Mouse (Mus musculus): Measurements from ENCODE around the gene Birc6.

Birc6 gene

DNA sequence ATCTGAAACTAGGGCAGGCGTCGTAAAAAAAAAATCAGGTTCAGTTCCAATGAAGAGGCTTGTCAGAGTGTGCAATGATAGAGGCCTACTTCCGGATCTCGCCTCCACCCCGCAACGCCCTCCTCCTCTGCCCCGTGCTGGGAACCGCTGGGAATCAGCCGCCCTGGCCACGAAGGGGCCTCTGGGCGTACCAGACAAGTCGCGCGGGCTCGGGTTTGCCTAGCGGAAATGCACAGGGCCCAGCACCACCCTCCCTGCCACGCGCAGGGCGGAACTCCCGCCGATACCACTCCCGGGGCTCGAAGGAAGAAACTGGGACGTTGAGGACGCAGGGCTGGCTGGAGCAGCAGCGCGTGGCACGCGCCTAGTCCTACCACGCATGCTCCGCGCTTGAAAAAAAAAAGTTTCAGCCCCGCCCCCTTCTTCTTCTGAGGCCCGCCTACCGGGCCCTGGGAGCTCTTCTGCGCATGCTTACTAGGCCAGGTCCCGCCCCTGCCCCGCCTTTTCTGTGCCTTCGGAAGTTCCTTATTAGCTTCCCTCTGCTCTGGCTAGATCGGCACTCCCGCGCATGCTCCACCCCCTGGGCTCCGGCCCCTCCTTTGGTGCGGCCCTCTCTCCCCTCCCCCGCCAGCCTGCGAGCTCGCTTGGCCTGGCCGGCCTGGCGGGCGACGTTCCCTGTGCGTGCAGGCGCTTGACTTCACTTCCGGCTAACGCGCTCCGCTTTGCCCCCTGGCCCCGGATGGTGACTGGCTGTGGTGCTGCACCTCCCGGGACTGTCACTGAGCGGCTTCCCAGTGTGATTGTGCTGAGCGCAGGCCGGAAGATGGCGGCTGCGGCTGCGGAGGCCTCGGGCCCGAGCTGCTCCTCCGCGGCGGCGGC is at the start of gene Birc6:
TSS of gene Birc6 (plus strand) at position 567 of the 879 bp plus-strand sequence.
- DNase-seq (ENCODE audit: low spot score in 2 of 2), result peak; percentile 100

DNA sequence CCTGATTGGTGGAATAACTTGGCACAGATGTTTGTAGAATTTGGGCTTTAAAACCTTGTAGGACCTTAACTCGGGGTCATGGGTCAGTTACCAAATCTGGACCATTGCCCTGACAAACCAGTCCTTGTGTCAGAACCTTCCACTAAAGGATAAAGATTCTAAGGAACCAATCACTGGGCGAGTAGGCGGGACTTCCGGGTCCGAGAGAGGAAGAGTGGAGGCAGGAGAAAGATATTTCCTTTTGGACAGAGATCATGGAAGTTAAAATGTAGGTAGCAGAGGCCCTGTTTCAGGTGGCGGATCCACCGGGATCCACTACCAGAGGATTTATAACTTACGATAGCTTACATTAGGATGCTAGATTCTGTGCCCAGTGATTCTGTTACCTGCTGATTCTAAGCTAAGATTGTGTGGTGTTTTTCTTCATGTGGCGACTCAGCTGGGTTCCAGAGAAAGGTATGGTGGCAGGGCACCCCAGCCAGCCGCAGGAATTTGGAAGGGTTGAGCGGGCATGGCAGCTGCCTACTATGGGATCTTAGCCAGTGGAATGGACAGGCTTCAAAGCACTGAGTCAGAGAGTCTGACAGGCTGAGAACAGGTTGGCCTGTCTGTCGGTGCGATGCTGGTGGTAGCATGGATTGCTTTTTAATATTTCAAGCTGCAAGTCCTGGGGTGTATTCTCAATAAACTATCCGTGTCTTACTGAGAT is 47.6 kb upstream of the Birc6 start:
- DNase-seq (ENCODE audit: low spot score in 2 of 2), result no peak

DNA sequence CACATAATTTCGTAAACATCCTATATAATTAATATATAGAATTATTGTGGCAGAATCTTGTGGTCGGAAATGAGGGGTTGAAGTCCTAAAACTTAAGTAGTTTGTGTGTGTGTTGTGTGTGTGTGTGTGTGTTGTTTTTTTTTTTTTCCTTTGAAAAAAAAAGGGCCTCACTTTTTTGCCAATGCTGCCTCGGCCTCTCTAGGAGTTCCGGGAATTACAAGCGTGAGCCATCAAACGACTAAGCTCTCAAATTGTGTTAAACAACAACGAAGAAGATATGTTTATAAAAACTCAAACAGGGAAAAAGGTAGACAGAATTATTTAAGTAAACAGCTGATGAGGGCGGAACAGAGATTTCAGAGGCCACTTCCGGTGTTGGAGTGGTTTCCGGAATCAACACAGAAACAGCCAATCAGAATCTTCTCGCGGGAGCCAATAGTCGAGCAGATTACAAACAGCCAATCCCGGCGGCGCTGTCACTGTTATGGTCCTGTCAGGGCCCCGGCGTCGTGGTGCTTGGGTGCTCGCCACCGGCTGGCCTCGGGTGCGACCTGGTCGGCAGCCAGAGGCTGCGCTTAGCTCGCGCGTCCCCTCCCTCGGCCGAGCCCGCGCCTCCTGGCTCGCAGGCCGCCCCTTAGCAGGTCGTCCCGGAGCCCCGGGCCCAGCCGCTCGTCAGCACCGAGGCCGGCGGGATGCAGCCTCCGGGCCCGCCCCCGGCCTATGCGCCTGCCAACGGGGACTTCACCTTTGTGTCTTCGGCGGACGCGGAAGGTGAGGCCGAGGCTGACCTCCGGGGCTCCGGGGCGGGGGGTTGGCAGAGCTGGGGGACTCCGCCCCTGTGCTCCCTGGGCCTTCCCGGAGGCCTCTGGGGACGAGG is 38.8 kb upstream of the Birc6 start, which contains the start of gene Yipf4:
TSS of gene Yipf4 (plus strand) at position 470 of the 877 bp plus-strand sequence.
- DNase-seq (ENCODE audit: low spot score in 2 of 2), result peak; percentile 97 to 98

DNA sequence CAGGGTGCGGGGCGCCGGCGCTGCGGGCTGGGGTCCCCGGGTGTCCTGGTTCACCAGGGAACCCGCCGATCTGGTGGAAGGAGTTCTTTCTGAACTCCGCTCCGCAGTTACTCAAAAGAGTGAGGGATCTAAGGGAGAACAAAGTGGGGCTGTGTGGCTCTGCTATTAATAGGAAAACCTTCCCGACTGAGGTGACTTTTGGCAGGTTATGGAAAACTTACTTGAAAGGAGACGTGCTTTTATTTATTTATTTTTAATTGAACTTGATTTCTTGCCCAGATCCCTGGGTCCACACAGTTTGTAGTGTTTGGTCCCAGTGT is 38.2 kb upstream of the Birc6 start:
- DNase-seq (ENCODE audit: low spot score in 2 of 2), result no peak

DNA sequence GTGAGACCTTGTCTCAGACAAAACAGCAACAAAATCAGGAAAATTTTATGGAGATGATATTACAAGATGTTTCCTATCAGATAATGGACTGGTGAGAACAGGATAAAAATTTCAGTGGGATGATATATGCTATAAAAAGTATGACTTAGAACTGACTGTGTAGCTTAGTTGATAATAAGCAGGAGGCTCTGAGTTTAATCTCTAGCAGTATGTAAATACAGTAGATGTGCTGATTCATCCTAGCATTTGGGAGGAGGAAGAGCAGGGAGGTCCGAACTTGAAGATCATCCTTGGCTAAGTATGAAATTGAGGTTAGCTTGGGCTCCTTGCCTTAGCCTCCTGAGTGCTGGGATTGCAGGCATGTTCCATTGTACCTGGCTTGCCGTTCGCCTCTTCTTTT is 36.5 kb upstream of the Birc6 start:
- no peak for DNase-seq (ENCODE audit: low spot score in 2 of 2)

DNA sequence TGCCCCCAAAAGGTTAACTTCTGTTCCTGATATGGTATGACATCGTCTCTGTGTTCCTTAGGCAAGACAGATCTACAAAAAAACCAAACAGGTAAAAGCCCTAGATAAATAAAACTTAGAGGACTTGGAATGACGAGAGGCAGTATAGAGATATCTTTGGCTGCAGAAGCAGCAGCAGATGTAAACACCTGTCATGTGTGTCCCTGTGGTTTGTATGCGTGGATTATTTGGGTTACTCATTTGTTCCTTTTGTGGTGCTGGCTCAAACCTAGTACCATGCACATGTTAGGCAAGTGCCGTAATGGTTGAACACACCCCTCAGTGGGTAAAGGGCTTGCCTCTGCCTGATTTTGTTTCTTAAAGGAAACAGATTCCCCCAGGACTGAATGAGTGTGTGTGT is 27.9 kb upstream of the Birc6 start:
- no peak for DNase-seq (ENCODE audit: low spot score in 2 of 2)

DNA sequence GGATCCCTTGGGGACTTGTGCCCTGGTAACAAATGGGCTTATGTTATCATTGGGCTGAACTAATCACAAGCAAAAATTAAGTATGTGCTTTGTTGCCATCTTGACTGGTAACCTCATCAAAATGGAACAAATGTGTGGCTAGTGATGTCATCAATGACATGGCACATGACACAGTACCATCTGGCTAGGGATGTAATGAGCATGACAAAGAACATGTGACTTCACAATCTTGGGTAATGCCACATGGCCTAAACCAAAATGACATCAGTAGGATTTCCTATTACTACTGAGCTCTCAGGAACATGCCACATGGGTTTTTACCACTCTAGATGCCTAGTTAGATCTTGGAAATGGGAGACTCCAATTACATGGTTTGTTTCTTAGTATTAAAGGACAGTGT is 27.0 kb upstream of the Birc6 start:
- no peak for DNase-seq (ENCODE audit: low spot score in 2 of 2)

DNA sequence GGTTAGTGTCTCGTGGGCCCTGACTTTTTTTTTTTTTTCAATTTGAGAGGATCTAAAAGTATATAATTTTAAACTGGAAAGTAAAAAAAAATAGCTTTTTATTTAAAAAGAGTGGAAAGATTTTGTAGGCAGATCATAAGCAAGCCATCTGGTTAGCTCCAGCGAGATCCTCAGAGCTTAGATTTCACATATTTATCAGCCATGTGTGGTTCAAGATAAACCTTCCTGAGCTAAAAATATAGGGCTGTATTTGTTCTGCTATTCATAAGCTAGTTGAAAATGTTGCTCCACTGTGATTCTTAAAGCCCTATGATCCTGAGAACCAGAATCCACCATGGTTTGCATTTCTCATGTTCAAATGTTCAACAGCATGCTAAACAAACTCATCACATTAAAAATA is 20.2 kb upstream of the Birc6 start:
- no peak for DNase-seq (ENCODE audit: low spot score in 2 of 2)

DNA sequence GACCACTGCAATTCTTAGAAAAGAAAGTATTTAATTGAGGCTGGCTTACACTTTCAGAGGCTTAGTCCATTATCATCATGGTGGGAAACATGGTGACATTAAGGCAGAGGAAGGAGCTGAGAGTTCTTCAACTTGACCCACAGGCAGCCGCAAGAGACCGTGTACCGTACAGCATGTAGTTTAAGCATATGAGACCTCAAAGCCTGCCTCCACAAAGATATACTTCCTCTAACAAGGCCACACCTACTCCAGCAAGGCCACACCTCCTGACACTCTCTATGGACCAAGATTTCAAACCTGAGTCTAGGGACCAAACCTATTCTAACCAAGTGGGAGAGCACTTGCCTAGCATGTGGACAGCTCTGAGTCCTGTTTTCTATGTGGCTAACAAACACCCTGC is 19.5 kb upstream of the Birc6 start:
- no peak for DNase-seq (ENCODE audit: low spot score in 2 of 2)

DNA sequence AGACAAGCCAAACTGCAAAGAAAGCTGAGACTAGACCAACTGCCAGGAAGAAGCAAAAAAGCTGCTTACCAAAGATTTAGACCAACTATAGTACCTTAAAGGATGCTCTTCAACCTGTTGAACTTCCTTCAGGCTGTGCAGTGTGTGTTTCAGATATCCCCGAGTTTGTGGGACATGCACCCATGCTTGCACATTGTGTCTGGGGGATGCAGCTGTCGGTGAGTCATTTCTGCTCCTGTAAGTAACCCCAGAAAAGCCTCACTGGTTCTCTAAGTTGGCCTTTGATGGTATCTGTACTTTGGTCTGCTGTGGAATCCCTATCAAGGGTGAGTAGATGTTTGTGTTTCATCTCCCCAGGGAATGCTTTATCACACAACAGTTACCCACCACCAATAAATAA is 15.8 kb upstream of the Birc6 start:
- no peak for DNase-seq (ENCODE audit: low spot score in 2 of 2)

DNA sequence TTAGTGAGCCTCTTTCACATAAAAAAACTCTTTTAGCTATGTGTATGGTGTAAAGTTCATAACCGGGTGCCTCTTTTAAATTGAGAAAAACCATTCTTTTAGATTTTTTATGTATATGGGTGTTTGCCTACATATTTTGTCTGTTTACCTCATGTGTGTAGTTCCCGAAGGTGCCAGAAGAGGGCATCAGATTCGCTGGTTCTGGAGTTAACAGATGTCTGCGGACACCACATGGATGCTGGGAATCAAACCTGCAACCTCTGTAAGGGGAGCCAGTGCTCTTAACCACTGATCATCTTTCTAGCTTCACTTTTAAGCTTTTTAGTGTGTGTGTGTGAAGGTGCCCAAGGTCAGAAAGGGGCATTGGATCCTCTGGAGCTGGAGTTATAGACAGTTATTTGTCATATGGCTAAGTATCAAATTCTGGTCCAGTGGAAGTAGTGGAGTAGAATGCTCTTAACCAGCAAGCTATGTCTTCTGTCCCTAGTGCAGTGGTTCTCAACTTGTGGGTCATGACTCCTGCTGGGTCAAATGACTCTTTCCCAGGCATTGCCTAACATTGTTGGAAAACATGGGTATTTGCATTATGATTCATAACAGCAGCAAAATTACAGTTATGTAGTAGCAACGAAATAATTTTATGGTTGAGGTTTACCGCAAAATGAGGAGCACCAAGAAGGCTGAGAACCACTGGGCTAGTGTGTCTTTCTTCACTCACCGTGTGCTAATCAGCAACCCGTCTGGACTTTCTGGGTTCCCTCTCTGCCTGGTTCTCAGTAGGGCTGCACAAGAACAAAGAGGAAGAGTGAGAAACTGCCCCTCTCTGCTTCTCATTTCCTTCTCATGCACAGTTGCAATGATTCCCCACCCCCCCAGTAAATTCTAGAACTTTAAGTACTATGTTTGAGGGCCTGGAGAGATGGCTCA is 5.0 kb upstream of the Birc6 start:
- DNase-seq (ENCODE audit: low spot score in 2 of 2), result no peak

DNA sequence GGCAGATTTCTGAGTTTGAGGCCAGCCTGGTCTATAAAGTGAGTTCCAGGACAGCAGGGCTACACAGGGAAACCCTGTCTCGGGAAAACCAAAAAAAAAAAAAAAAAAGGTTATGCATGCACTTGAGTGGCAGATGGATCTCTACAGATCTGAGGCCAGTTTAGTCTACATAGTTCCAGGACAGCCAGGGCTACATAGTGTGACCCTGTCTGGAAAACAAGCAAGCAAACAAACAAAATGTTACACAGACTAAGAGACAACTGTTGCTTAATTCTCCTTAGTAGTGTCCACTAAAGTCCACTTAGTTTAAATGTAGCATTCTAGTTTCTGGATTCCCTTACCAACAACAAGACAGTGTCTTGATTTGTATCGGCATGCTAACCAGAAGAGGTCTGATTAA is 2.0 kb upstream of the Birc6 start:
- no peak for DNase-seq (ENCODE audit: low spot score in 2 of 2)

DNA sequence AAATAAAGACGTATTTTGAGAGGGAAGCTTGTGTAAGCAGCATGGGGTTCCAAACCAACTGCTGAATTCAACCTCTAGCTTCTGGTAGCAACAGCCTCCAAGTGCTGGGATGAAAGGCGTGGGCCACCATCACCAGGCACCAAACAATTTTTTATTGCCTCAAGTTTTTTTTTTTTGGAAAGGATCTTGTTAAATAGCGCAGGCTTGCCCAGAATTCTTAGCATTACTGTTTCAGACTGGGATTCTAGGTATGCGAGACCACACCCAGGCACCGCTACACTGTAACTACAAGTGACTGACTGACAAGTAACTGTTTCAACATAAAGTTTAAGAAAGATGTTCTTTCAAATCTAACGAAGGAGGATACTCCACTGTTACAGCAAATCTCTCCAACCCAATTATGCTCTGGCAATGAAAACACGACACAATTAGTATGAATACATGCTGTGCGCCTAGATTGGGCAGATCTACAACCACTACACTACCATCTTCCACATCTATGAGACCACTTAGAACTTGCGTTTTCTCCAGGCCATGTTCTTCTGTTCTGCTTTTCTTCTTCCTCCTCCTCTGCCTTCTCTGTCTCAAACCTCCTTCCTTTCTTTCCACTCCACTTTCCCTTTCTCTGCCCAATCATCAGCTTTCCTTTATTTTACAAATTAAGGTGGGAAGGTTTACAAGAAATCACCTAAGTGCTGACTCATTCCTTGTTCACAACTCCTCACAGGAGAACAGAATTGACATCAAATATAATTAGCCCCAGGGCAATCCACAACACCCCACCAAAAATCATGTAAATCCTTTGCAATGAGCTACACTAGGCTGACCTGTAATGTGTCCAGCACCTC is 1.1 kb upstream of the Birc6 start:
- DNase-seq (ENCODE audit: low spot score in 2 of 2), result no peak

DNA sequence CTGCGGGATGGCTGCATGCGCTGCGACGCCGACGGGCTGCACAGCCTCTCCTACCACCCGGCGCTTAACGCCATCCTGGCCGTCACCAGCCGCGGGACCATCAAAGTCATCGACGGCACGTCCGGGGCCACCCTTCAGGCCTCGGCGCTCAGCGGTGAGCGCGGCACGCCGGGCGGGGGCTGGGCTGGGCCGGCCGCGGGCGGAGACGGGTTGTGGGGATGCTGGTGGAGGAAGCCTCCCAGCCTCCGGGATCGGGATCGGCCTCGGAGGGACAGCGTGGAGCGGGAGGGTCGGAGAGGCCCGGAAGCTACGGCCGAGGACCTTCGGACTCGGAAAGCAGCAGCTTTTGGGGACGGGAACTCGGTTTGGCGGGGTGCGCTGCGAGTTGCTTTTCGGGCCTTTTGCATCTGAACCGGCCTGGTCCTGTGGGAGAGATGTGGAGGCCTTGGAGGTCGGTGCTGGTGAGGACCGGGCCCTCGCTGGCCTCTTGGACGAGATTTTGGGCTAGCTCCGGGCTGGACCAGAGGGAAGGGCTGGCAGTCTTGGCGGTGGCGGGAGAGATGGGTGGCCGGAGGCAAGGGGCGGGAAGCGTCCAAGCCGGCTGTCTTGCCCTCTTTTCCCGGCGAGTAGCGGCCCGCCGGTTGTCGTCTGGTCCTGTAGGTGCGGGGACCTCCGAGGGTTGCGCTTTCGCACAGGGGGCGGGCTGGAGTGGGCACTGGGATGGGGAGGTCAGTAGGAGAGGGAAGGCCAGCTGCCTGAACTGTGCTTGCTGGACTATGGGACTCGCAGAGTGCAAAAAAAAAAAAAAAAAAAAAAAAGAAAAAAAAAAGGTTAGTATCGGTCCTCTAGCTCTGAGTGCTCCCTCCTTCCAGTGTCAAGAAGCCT is 795 bp downstream of the Birc6 start:
- peak in 1 of 2 experiments; percentile 4 for DNase-seq (ENCODE audit: low spot score in 2 of 2)

DNA sequence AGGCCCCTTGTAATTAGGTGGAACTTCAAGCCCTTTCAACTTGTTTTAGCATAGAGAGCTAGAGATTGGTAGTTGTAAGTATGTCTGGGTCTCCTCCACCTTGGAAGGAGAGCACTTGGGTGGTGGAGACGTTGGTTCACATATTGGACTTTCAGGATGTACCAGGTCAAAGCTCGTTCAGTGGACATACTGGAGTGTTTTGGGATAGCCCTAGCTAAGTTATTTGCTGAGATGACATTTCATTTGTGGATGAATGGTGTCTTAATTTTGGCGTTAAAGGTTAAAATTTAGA is 1.4 kb downstream of the Birc6 start:
- DNase-seq (ENCODE audit: low spot score in 2 of 2), result no peak

DNA sequence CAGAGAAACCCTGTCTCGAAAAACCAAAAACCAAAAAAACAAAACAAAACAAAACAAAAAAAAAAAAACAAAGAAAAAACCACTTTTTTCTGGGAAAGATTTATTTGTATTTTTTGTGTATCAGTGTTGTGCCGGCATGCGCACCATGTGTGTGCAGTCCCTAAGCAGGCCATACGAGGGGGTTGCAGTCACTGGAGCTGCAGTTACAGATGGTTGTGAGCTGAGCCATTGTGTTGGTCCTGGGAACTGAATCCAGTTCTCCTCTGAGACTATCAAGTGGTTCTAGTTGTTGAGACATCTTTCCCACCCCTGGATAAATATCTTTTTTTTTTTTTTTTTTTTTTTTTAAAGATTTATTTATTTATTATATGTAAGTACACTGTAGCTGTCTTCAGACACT is 6.9 kb downstream of the Birc6 start:
- no peak for DNase-seq (ENCODE audit: low spot score in 2 of 2)

DNA sequence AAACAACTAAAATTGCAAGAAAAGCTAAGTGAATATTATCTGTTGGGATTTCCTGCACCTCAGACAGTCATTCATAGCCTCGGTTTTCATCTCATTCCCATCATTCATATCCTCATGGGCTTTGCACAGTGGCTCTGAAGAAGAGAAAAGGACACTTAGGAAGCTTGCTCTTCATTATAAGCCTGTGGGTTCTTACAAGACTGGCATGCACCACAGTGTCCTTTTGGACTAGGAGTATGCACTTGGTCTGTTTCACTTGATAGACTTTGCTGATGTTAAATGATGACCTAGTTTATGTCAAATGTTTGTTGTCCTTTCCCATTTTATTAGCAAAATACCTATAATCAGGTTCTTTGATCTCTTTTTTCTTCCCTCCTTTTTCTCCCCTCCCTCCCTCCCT is 9.4 kb downstream of the Birc6 start:
- no peak for DNase-seq (ENCODE audit: low spot score in 2 of 2)

DNA sequence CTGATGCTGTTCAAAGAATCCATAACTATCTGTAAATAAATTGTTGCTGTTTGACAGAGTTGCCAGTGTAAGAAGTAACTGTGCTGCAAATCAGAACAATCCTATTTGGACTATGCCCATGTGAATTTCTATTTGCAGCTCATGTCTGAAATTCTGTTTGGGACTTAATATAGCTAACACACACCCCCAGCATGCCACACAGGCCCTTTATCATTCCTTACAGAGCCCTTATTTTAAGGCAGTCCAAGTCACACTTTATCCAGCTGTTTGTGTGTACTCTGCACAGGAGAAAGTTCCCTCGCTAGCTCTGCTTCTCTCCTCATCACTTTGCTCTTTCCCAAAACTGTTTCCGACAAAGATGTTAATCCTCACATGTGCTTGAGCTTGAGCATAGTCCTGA is 15.5 kb downstream of the Birc6 start:
- DNase-seq (ENCODE audit: low spot score in 2 of 2), result no peak

DNA sequence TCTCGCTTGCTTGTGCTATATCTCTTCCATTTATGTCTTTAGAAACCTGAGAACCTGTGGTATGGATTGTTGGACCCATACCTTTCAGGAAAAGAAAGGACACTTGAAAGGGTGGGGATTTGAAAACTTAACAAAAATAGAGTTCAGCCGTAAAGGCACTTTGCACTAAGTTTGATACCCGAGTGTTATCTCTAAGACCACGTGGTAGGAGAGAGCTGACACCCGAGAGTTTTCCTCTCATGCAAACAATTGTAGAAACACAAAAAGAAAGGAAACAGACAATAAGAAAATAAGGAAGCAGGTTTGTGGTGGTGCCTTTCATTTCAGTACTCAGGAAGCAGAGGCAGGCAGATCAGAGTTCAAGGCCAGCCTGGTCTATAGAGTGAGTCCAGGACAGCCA is 26.0 kb downstream of the Birc6 start:
- DNase-seq (ENCODE audit: low spot score in 2 of 2), result no peak

DNA sequence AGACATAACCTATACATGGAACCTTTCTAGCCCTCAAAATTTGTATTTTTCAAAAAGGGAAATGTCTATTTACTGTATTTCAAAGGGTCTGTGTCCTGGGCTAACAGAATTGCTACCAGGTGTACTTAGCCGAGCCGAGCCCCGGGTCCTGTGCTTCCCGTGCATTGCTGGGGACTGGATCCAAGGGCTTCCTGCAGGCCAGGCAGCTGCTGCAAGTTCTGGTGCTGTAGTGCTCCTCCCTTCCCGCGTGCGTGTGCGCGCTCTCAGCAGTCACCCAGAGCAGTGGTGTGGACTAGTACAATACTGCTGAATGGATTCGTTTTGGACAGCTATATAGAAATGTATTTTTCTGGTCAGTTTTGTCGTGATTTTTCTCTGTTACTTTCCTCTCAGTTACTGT is 31.8 kb downstream of the Birc6 start:
- DNase-seq (ENCODE audit: low spot score in 2 of 2), result no peak

Data from urinary bladder, postnatal 36 days (tissue).